Mouse (Mus musculus) forebrain, embryonic 12.5 days (tissue): ENCODE measurements around the gene Clec10a. TPM values are rescaled to one million over a fixed set of nuclear protein-coding genes. Genes with fewer than 3 reads are reported as not detected.
"Not testable (repeated sequence)": the region's sequence is repeated elsewhere in the genome, so short reads cannot be mapped to it uniquely, and the experiment has no call there.

Experiments
- ATAC-seq: fragments of 200-750 bp; cut with Nextera tagmentation; 2 replicates; pipeline ENCODE4 v1.8.0; 2017; ENCODE audit warnings: moderate TSS enrichment; ENCODE audit not compliant: low FRiP score
- H3K27ac ChIP-seq: fragments of 300-500 bp; sonication (generic); 2 replicates; pipeline ENCODE4 v1.5.1; 2016; ENCODE audit warnings: mild to moderate bottlenecking
- H3K27me3 ChIP-seq: fragments of 300-500 bp; sonication (generic); 2 replicates; pipeline ENCODE4 v1.6.1; 2016; ENCODE audit warnings: mild to moderate bottlenecking
- H3K36me3 ChIP-seq: fragments of 300-500 bp; sonication (generic); replicated peaks from 2 replicates; pipeline ENCODE4 v1.6.1; 2016; ENCODE audit warnings: mild to moderate bottlenecking
- H3K4me1 ChIP-seq: fragments of 300-500 bp; sonication (generic); 2 replicates; pipeline ENCODE4 v1.6.1; 2016
- H3K4me2 ChIP-seq: fragments of 300-500 bp; sonication (generic); 2 replicates; pipeline ENCODE4 v1.6.1; 2016; ENCODE audit warnings: mild to moderate bottlenecking, moderate library complexity
- H3K4me3 ChIP-seq: fragments of 300-500 bp; sonication (generic); replicated peaks from 2 replicates; pipeline ENCODE4 v1.5.1; 2016; ENCODE audit warnings: mild to moderate bottlenecking
- H3K9ac ChIP-seq: fragments of 300-500 bp; sonication (generic); 2 replicates; pipeline ENCODE4 v1.6.1; 2016; ENCODE audit warnings: mild to moderate bottlenecking
- H3K9me3 ChIP-seq: fragments of 300-500 bp; sonication (generic); 2 replicates; pipeline ENCODE4 v1.6.1; 2016
- WGBS: fragments of 180-500 bp; shearing (Covaris S2); methylation state at CpG from one replicate; pipeline ENCODE4 v1.1.7; 2016; 5-methylcytosine and 5-hydroxymethylcytosine counted together
- polyA plus RNA-seq: library from polyadenylated mRNA; unstranded; fragments of >200 nt; fragmentation: Nextera tagmentation; extraction: Ambion mirVana; gene quantifications from 2 replicates; pipeline ENCODE4 v1.2.1, GENCODE M21; 2016

Clec10a gene
- 0.17 and 0.33 TPM in 2 replicates for polyA plus RNA-seq

- not testable (repeated sequence) for H3K4me2 ChIP-seq, H3K27ac ChIP-seq, H3K36me3 ChIP-seq, H3K9me3 ChIP-seq, H3K9ac ChIP-seq, H3K27me3 ChIP-seq, H3K4me1 ChIP-seq, ATAC-seq, H3K4me3 ChIP-seq
- no CpG with 5 or more reads among the region's 5 CpGs for WGBS
These were observed at the start of gene Clec10a for GRCm38 (mm10) chr11:70155897-70156296. Clec10a (plus strand) TSS chr11:70156197.

DNA sequence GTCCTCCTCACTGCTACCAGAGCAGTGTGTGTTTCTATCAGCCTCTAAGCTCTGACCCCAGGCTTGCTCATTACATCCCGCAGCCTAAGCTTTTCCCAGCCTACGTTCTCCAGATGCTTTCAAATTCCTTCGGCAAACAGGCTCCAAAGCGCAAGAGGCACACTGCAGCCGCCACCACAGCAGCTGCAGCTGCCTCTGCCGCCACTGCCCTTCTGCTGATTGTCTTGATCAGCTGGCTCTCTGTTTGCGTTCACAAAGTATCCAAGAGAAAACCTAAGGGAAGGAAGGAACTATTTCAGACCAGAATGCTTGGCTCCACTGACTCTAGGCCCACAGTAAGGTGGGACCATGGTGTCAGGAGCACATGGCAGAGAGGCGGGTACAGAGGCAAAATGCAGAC is 48.9 kb upstream of the Clec10a start:
- Histone ChIP-seq H3K36me3 (no peaks in the 10 kb centered on the region), H3K27ac (no peak overlapping the region), H3K4me3 (no peak overlapping the region), H3K4me2 (no peak overlapping the region), H3K27me3 (no peaks in the 10 kb centered on the region), H3K4me1 (no peaks in the 10 kb centered on the region), H3K9ac (no peak overlapping the region), H3K9me3 (no peaks in the 10 kb centered on the region)
- no peak for ATAC-seq
- WGBS, result 71% methylated on average over 8 of the region's 8 CpGs

DNA sequence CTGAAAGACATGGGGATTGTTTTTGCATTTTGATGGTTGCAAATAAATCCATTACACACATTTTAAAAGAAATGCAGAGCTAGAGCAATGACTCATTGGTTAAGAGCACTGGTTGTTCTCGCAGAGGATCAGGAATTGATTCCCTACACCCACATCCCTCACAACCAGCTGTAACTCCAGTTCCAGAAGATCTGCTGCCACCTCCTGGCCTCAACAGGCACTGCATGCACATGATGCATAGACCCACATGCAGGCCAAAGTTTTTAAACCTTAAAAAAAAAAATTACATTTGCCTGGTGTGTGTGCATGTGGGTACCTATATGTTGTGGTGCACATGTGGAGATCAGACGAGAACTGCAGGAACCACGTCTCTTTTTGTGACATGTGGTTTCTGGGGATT is 45.9 kb upstream of the Clec10a start:
- H3K9me3 ChIP-seq, result no peaks in the 10 kb centered on the region
- H3K4me2 ChIP-seq, result no peak overlapping the region
- H3K9ac ChIP-seq, result no peak overlapping the region
- no peak overlapping the region for H3K4me3 ChIP-seq
- no peak for ATAC-seq
- no peak overlapping the region for H3K27ac ChIP-seq
- no peaks in the 10 kb centered on the region for H3K36me3 ChIP-seq
- WGBS, result 75% methylated on average over 3 of the region's 3 CpGs
- no peaks in the 10 kb centered on the region for H3K4me1 ChIP-seq
- H3K27me3 ChIP-seq, result no peaks in the 10 kb centered on the region; the same call in 1 of the 2 replicates

GRCm38 (mm10) chr11:70114562-70114961 is 41.4 kb upstream of the Clec10a start:
- Histone ChIP-seq H3K27ac (no peak overlapping the region), H3K36me3 (no peaks in the 10 kb centered on the region), H3K9me3 (no peaks in the 10 kb centered on the region), H3K4me1 (no peaks in the 10 kb centered on the region), H3K4me2 (no peak overlapping the region), H3K27me3 (no peaks in the 10 kb centered on the region; the same call in 1 of the 2 replicates), H3K4me3 (no peak overlapping the region), H3K9ac (no peak overlapping the region)
- no peak for ATAC-seq
- 81% methylated on average over 4 of the region's 4 CpGs for WGBS

- WGBS, result 91% methylated on average over 3 of the region's 3 CpGs
- Histone ChIP-seq H3K9me3 (0 out of 2 replicates have a peak, but pooled peaks cover 5% of the 10 kb centered on the region), H3K9ac (no peak overlapping the region), H3K27me3 (no peaks in the 10 kb centered on the region; the same call in 1 of the 2 replicates), H3K27ac (no peak overlapping the region), H3K4me2 (no peak overlapping the region), H3K36me3 (no peaks in the 10 kb centered on the region), H3K4me3 (no peak overlapping the region), H3K4me1 (no peaks in the 10 kb centered on the region)
- ATAC-seq, result no peak
These were observed 40.1 kb upstream of the Clec10a start for GRCm38 (mm10) chr11:70115901-70116300.

DNA sequence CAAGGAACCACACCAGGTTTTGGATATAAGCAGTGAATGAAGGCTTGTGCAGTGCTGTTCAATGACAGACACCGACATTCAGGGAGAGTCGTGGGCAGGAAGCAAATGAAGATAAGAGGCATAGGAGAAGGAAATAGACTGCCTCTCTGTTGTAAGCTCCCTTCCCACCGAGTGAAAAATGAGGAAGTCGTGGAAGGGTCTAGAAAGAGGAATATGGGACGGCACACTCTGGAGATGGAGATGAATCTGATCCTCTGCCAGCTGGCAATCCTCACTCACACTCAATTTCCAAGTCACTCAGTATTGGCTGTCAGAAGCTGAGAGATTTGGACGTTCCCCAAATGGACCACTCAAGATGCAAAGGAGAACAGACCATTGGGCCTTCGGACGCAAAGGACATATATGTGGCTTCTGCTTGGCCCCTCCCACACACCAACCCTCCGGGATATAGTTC is 26.0 kb upstream of the Clec10a start, which contains the start of gene Mgl2:
Gene Mgl2, plus strand, starts transcription at position 404 of the 454 bp plus-strand sequence.
- Histone ChIP-seq H3K27ac (no peak within 1 kb of the TSS), H3K27me3 (no peaks in the 10 kb centered on the region), H3K4me1 (no peaks in the 10 kb centered on the region), H3K9me3 (no peaks in the 10 kb centered on the region), H3K36me3 (no peaks in the 10 kb centered on the region), H3K9ac (no peak within 1 kb of the TSS), H3K4me3 (no peak within 1 kb of the TSS), H3K4me2 (no peak within 1 kb of the TSS)
- WGBS, result 86% methylated on average over 9 of the region's 9 CpGs
- ATAC-seq, result no peak

- H3K36me3 ChIP-seq, H3K9me3 ChIP-seq, H3K4me3 ChIP-seq, H3K27ac ChIP-seq, ATAC-seq, H3K9ac ChIP-seq, H3K4me1 ChIP-seq, H3K4me2 ChIP-seq, H3K27me3 ChIP-seq: not testable (repeated sequence)
- 56% methylated on average over 3 of the region's 3 CpGs for WGBS
These were observed 21.0 kb upstream of the Clec10a start for GRCm38 (mm10) chr11:70135001-70135400.

- not testable (repeated sequence) for ATAC-seq, H3K4me1 ChIP-seq, H3K9me3 ChIP-seq, H3K27ac ChIP-seq, H3K4me3 ChIP-seq, H3K36me3 ChIP-seq, H3K4me2 ChIP-seq, H3K27me3 ChIP-seq, H3K9ac ChIP-seq
- 93% methylated on average over 8 of the region's 8 CpGs for WGBS
These were observed 20.1 kb upstream of the Clec10a start for GRCm38 (mm10) chr11:70135925-70136324.

- Histone ChIP-seq H3K36me3 (no peaks in the 10 kb centered on the region), H3K4me1 (no peaks in the 10 kb centered on the region), H3K27me3 (no peaks in the 10 kb centered on the region), H3K9me3 (no peaks in the 10 kb centered on the region), H3K4me2 (no peak overlapping the region), H3K9ac (no peak overlapping the region), H3K4me3 (no peak overlapping the region), H3K27ac (no peak overlapping the region)
- no peak for ATAC-seq
- WGBS, result 90% methylated on average over 10 of the region's 10 CpGs
These were observed 16.8 kb upstream of the Clec10a start for GRCm38 (mm10) chr11:70139171-70139570.

GRCm38 (mm10) chr11:70151072-70151471 is 4.9 kb upstream of the Clec10a start:
- H3K4me3 ChIP-seq, result no peak overlapping the region
- no peaks in the 10 kb centered on the region for H3K36me3 ChIP-seq
- H3K4me2 ChIP-seq, result no peak overlapping the region
- H3K9me3 ChIP-seq, result no peaks in the 10 kb centered on the region
- H3K27me3 ChIP-seq, result no peaks in the 10 kb centered on the region
- H3K9ac ChIP-seq, result no peak overlapping the region
- no peak overlapping the region for H3K27ac ChIP-seq
- no peaks in the 10 kb centered on the region for H3K4me1 ChIP-seq
- WGBS, result 75% methylated on average over 3 of the region's 3 CpGs
- ATAC-seq, result no peak

DNA sequence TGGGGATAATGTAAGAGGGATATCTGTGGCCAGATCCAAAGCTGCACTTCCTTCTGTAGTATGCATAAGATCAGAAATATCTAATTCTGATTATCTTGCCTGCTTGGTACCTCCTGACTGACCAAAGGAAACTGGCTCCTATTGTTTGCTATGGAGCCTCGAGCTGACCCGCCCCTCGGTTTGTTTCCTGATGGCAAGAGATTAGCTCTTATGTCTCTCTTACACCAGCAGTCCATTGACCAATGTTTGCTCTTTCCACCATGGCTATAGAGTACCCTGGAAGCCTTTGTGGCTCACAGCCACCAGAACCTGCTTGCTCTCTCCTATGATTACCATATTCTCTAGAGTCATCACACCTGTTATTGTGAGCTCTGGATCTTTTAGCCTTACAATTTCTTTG is 6.3 kb downstream of the Clec10a start:
- WGBS, result 68% methylated on average over 3 of the region's 3 CpGs
- Histone ChIP-seq H3K36me3 (no peaks in the 10 kb centered on the region), H3K4me2 (no peak overlapping the region), H3K4me1 (no peaks in the 10 kb centered on the region), H3K27ac (no peak overlapping the region), H3K9ac (no peak overlapping the region), H3K9me3 (no peaks in the 10 kb centered on the region), H3K27me3 (0 out of 2 replicates have a peak, but pooled peaks cover 6% of the 10 kb centered on the region), H3K4me3 (no peak overlapping the region)
- no peak for ATAC-seq

DNA sequence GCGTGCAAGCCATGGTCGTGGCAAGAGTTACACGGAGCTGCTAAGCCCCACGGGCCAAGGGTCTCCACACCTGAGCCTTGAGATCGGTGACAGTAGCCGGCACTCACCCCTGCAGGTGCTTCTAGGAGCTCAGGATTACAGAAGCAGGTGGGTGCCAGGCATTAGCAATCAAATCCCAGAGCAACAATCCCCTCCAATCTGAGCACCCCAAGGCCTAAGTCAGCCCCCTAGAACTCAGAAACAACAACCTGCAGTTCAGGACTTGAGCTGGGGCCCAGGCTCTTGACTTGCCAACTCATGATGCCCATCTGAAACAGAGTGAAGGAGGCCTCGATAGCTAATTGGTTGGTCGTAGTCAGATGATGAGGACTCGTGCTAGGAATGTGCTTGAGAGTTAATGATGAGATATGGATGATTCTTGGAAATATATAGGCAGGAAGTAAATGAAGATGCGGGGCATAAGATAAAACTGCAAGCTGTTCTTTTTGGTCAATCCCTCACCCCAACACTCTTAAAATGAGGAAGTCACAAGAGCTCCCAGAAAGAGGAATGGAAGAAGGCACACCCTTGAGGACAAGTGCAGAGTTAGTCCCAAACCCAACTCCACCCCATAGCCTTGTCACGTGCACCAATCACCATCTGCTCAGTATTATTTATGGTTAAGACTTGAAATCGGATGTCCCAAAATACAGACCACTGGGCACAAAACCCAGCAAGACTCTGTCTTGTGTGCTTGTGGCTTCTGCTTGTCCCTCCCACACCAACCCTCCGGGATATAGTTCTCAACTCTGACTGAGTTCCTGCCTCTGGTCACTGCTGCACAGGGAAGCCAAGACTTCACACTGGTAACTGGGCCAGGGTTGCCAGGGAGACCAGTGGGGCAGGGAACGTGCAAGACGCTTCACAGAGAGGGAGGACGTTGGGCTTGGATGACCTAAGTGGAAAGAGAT is 10.2 kb downstream of the Clec10a start:
- H3K27me3 ChIP-seq, result 0 out of 2 replicates have a peak, but pooled peaks cover 6% of the 10 kb centered on the region
- H3K4me2 ChIP-seq, result no peak overlapping the region
- H3K36me3 ChIP-seq, result no peaks in the 10 kb centered on the region
- ATAC-seq, result no peak
- no peaks in the 10 kb centered on the region for H3K4me1 ChIP-seq
- no peaks in the 10 kb centered on the region for H3K9me3 ChIP-seq
- H3K9ac ChIP-seq, result no peak overlapping the region
- no peak overlapping the region for H3K4me3 ChIP-seq
- no peak overlapping the region for H3K27ac ChIP-seq
- WGBS, result 73% methylated on average over 16 of the region's 16 CpGs

GRCm38 (mm10) chr11:70168136-70168535 is 12.1 kb downstream of the Clec10a start:
- no peak for ATAC-seq
- Histone ChIP-seq H3K27me3 (0 out of 2 replicates have a peak, but pooled peaks cover 5% of the 10 kb centered on the region), H3K4me1 (no peaks in the 10 kb centered on the region), H3K9me3 (no peaks in the 10 kb centered on the region), H3K27ac (no peak overlapping the region), H3K4me2 (no peak overlapping the region), H3K4me3 (no peak overlapping the region), H3K9ac (no peak overlapping the region), H3K36me3 (no peaks in the 10 kb centered on the region)
- 60% methylated on average over 7 of the region's 7 CpGs for WGBS
